In the genomic region with DNA sequence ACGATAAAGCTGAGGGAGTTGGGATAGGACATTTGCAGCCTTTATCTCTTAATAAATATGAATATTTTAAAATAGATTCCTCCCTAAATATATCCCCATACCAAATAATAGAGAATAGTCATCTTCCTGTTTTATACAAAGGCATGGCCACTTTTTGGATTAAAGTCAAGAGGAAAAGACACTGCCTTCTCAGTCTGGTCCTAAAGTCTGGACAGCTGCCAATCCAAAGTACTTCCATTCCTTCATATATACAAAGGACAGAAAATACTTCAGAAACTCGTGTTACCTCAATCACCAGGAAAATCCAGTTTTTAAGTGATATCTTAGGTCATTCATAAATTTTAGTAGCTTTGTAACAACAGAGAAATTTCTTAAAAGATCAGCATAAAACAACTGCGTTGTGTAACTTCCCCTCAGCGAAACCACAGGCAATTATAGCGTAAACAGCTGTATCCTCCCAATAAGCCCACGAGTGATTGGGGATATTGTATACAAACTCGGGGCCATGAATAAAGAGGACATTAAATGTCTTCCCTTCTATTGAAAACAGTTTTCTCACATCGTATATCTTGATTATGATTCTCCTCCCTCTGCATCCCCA, we compare ENCODE assay signal across 14 mouse cellular contexts. TPM values are rescaled to one million over a fixed set of nuclear protein-coding genes. Genes with fewer than 3 reads are reported as not detected.
DNase-seq lines count a peak whose midpoint lies in the region; ATAC-seq and TF ChIP-seq lines count a peak whose summit lies in the region.
"Had no signal": no experiment of that assay in that cellular context is flagged by ENCODE, and none has a peak within 500 bp of the region (broad histone marks: within the 10 kb centered on the region; RNA-seq: fewer than 3 reads in every experiment).

No protein-coding gene starts in this region.

- H3K9ac ChIP-seq in heart, postnatal 0 days (replicated peaks; ENCODE audit: low read depth, low read length), result no peak overlapping the region
- no peak overlapping the region for H3K9ac ChIP-seq in lung, postnatal 0 days (replicated peaks; ENCODE audit: low read depth)

- no peaks in the 10 kb centered on the region for H3K36me3 ChIP-seq in heart, postnatal 0 days (replicated peaks; ENCODE audit: control insufficient read depth, insufficient read depth, low read length)
- H3K36me3 ChIP-seq in lung, postnatal 0 days (ENCODE audit: insufficient read depth, low read length), result no peaks in the 10 kb centered on the region
- H3K36me3 ChIP-seq: hindbrain, embryonic 10.5 days had no signal

- no peak for DNase-seq in heart, postnatal 0 days (ENCODE audit: low spot score)
- no peak for DNase-seq in heart, postnatal 36 days
- peak; percentile 83 for DNase-seq in lung, postnatal 0 days (ENCODE audit: low spot score)
- no peak for DNase-seq in lung, postnatal 14 days
- peak; percentile 37 for DNase-seq in induced T-regulatory cell, adult 2 months (ENCODE audit: low read depth)
- no peak for DNase-seq in left cerebral cortex, adult 8-10 months (ENCODE audit: low spot score in 2 of 2)
- DNase-seq in right cerebral cortex, adult 18-20 months, result no peak
- DNase-seq: cerebellum, postnatal 10 days; layer of hippocampus, postnatal 36 days; liver; midbrain, embryonic 14.5 days; retina, postnatal 1 day had no signal

- H3K4me3 ChIP-seq in heart, postnatal 0 days (ENCODE audit: low read depth, low read length), result no peak overlapping the region
- H3K4me3 ChIP-seq in lung, postnatal 0 days (ENCODE audit: low read depth, low read length), result no peak overlapping the region
- H3K4me3 ChIP-seq: hindbrain, embryonic 10.5 days had no signal

- ATAC-seq in heart, postnatal 0 days (ENCODE audit: insufficient read depth, low read depth), result no peak
- peak; percentile 66 for ATAC-seq in lung, postnatal 0 days
- ATAC-seq: forebrain, embryonic 14.5 days had no signal

- H3K9me3 ChIP-seq in heart, postnatal 0 days (replicated peaks; ENCODE audit: control insufficient read depth, low read length), result 0 out of 2 replicates have a peak, but pooled peaks cover 4% of the 10 kb centered on the region
- no peaks in the 10 kb centered on the region for H3K9me3 ChIP-seq in lung, postnatal 0 days (ENCODE audit: low read length)

- no peak overlapping the region for H3K4me2 ChIP-seq in heart, postnatal 0 days (ENCODE audit: low read depth, low read length)
- no peak overlapping the region for H3K4me2 ChIP-seq in lung, postnatal 0 days (replicated peaks; ENCODE audit: low read depth, low read length)

- H3K27ac ChIP-seq in heart, postnatal 0 days (ENCODE audit: low read depth), result 0 out of 2 replicates have a peak overlapping the region, but pooled peaks have one; percentile 38
- H3K27ac ChIP-seq in lung, postnatal 0 days (ENCODE audit: low read length), result 0 out of 2 replicates have a peak overlapping the region, but pooled peaks have one; percentile 20
- H3K27ac ChIP-seq: hindbrain, embryonic 10.5 days had no signal

- intact Hi-C loops in heart, postnatal 36 days (cut with DNase I), result loop anchor here (5.0 kb wide), 1 partner anchor 38 kb away; no protein-coding TSS in a partner anchor

- no peak for TF ChIP-seq EP300 in heart, postnatal 0 days (IDR thresholded peaks at IDR 0.05; ENCODE audit: low read depth)
- TF ChIP-seq EP300 in lung, postnatal 0 days (IDR thresholded peaks at IDR 0.05), result peak; percentile 63

- TF ChIP-seq CTCF in heart, postnatal 0 days (IDR thresholded peaks at IDR 0.05; ENCODE audit: low read depth), result no peak
- TF ChIP-seq CTCF in lung, postnatal 0 days (IDR thresholded peaks at IDR 0.05), result no peak

- no peaks in the 10 kb centered on the region for H3K27me3 ChIP-seq in heart, postnatal 0 days (ENCODE audit: control insufficient read depth, insufficient read depth, low read length)
- no peaks in the 10 kb centered on the region for H3K27me3 ChIP-seq in lung, postnatal 0 days (replicated peaks; ENCODE audit: insufficient read depth, low read length)

- 55% methylated on average over 8 of the region's 8 CpGs for WGBS in heart, postnatal 0 days
- 21% methylated on average over 8 of the region's 8 CpGs for WGBS in lung, postnatal 0 days

- no peaks in the 10 kb centered on the region for H3K4me1 ChIP-seq in heart, postnatal 0 days (ENCODE audit: control insufficient read depth, insufficient read depth)
- no peaks in the 10 kb centered on the region for H3K4me1 ChIP-seq in lung, postnatal 0 days (ENCODE audit: insufficient read depth, low read depth, low read length)
- H3K4me1 ChIP-seq: hindbrain, embryonic 10.5 days had no signal

RNA-seq across cellular contexts. Expression of a gene that starts 32.1 kb away (rescaled TPM):
- 21.6 and 38.6 TPM in 2 replicates for total RNA-seq in heart, postnatal 0 days (2014; rRNA removed; ENCODE audit: low replicate concordance)
- 40.1 and 42.2 TPM in 2 replicates for polyA plus RNA-seq in heart, postnatal 0 days (2015; fragmentation: Nextera tagmentation; extraction: Ambion mirVana)
- total RNA-seq in heart, postnatal 36 days (2021), result 10 to 100 TPM; 49.5 to 58.9 TPM
- polyA plus RNA-seq in lung, postnatal 0 days (2015; fragmentation: Nextera tagmentation; extraction: Ambion mirVana), result 138 and 159 TPM in 2 replicates
- 10 to 100 TPM; 20.3 to 25.8 (median 23.9) TPM for total RNA-seq in left cerebral cortex, adult 8-10 months (2022)

Comparison
In these comparisons a context has a peak if more than half of its experiments do, and no peak if none do; other contexts are left out.
1. DNase-seq: peak in lung, postnatal 0 days (single experiment) and induced T-regulatory cell, adult 2 months (single experiment); none in heart, postnatal 0 days (single experiment), heart, postnatal 36 days (0 of 2), lung, postnatal 14 days (single experiment), left cerebral cortex, adult 8-10 months (0 of 2) and right cerebral cortex, adult 18-20 months (single experiment).